Mouse (Mus musculus) erythroblast, embryonic 14.5 days (primary cell): ENCODE data around the gene Zdhhc22.

ENCODE experiments used
- GATA1 ChIP-seq: IDR thresholded peaks from 2 replicates; pipeline ENCODE4 v1.6.1; 2012; ENCODE audit warnings: low read length, inconsistent platforms, mixed read lengths
- TAL1 ChIP-seq: IDR thresholded peaks from 3 replicates; pipeline ENCODE4 v1.6.1; 2012; ENCODE audit warnings: low read length, inconsistent platforms, mixed read lengths

- TF ChIP-seq GATA1 (no peak), TAL1 (no peak)
These were observed 57.7 kb downstream of the Zdhhc22 start for GRCm38 (mm10) chr12:86932575-86932952.
